Mouse (Mus musculus) C2C12 (cell line): Measurements from ENCODE around the gene Gm17657.

Experiments used
- CTCF ChIP-seq: IDR thresholded peaks from one replicate; pipeline ENCODE4 v1.5.1; 2011; ENCODE audit not compliant: control insufficient read depth, insufficient read depth, insufficient read length
- FOSL1 ChIP-seq: IDR thresholded peaks from one replicate; pipeline ENCODE4 v1.8.0; 2011; ENCODE audit warnings: mild to moderate bottlenecking, low read length; ENCODE audit not compliant: poor library complexity, insufficient read depth, severe bottlenecking

GRCm38 (mm10) chr17:29584737-29585136, 35.3 kb upstream of the Gm17657 start:
- TF ChIP-seq FOSL1 (no peak), CTCF (no peak)
